Mouse (Mus musculus) olfactory bulb, adult 2 months (tissue): ENCODE data around the gene Ddx5. TPM values are rescaled to one million over a fixed set of nuclear protein-coding genes. Genes with fewer than 3 reads are reported as not detected.
"Not testable (repeated sequence)": the region's sequence is repeated elsewhere in the genome, so short reads cannot be mapped to it uniquely, and the experiment has no call there.

Experiments
- H3K27ac ChIP-seq: fragments of 200-500 bp; 2 replicates; pipeline ENCODE4 v1.5.1; 2012; ENCODE audit warnings: low read depth, low read length; ENCODE audit not compliant: insufficient read depth
- H3K4me1 ChIP-seq: fragments of 200-500 bp; 2 replicates; pipeline ENCODE4 v1.6.1; 2012; ENCODE audit warnings: low read length; ENCODE audit not compliant: control insufficient read depth, insufficient read depth
- H3K4me3 ChIP-seq: fragments of 200-500 bp; 2 replicates; pipeline ENCODE4 v1.5.1; 2012; ENCODE audit warnings: mild to moderate bottlenecking, low read depth, low read length, moderate library complexity; ENCODE audit not compliant: insufficient read depth
- CTCF ChIP-seq: fragments of 200-500 bp; IDR thresholded peaks from 2 replicates; pipeline ENCODE4 v1.5.1; 2012; ENCODE audit warnings: low read depth, mild to moderate bottlenecking, low read length, moderate library complexity; ENCODE audit not compliant: insufficient read depth
- POLR2A ChIP-seq: fragments of 200-500 bp; IDR thresholded peaks from 2 replicates; pipeline ENCODE4 v1.6.1; 2012; ENCODE audit warnings: mild to moderate bottlenecking, low read depth, low read length, moderate library complexity; ENCODE audit not compliant: insufficient read depth
- WGBS: fragments of 180-500 bp; shearing (Covaris S2); methylation state at CpG from one replicate; pipeline ENCODE4 v1.1.7; 2018; 5-methylcytosine and 5-hydroxymethylcytosine counted together
- polyA plus RNA-seq: library from polyadenylated mRNA; stranded (reverse); fragments of >200 nt; gene quantifications from 2 replicates; pipeline ENCODE4 v1.2.4, GENCODE M21; 2012; ENCODE audit warnings: low replicate concordance; ENCODE audit not compliant: missing spikeins, insufficient read depth, insufficient read length

The Ddx5 gene
- polyA plus RNA-seq, 1 experiment: 983 TPM

GRCm38 (mm10) chr11:106782841-106783764 is 5.9 kb downstream of the Ddx5 start:
- TF ChIP-seq CTCF (no peak), POLR2A (no peak)
- 57% methylated on average over 9 of the region's 9 CpGs for WGBS
- no peak overlapping the region for H3K4me3 ChIP-seq
- no peaks in the 10 kb centered on the region for H3K4me1 ChIP-seq
- H3K27ac ChIP-seq: no peak overlapping the region

GRCm38 (mm10) chr11:106782271-106782670 is 6.7 kb downstream of the Ddx5 start:
- H3K4me3 ChIP-seq, H3K27ac ChIP-seq, H3K4me1 ChIP-seq: not testable (repeated sequence)
- WGBS: 76% methylated on average over 7 of the region's 7 CpGs

GRCm38 (mm10) chr11:106780590-106781220 is 8.3 kb downstream of the Ddx5 start:
- no peak overlapping the region for H3K27ac ChIP-seq
- 63% methylated on average over 6 of the region's 6 CpGs for WGBS
- no peak overlapping the region for H3K4me3 ChIP-seq
- no peak for TF ChIP-seq CTCF
- no peak for TF ChIP-seq POLR2A
- no peaks in the 10 kb centered on the region for H3K4me1 ChIP-seq

- H3K27ac ChIP-seq: no peak overlapping the region
- no peak overlapping the region for H3K4me3 ChIP-seq
- WGBS: 64% methylated on average over 4 of the region's 4 CpGs
- H3K4me1 ChIP-seq: no peaks in the 10 kb centered on the region
- TF ChIP-seq POLR2A (no peak), CTCF (no peak)
Measured at GRCm38 (mm10) chr11:106780089-106780425, 8.9 kb downstream of the Ddx5 start.

GRCm38 (mm10) chr11:106779388-106780088 is 9.4 kb downstream of the Ddx5 start, which contains the start of gene Polg2:
Gene Polg2, minus strand, starts transcription at chr11:106779537.
- H3K27ac ChIP-seq: peak within 1 kb of the TSS; percentile 84
- whole genome bisulfite sequencing: under 1% methylated on average over 30 of the region's 30 CpGs
- peak within 1 kb of the TSS; percentile 69 for H3K4me3 ChIP-seq
- no peaks in the 10 kb centered on the region for H3K4me1 ChIP-seq
- no peak for TF ChIP-seq CTCF
- peak; percentile 78 for TF ChIP-seq POLR2A

GRCm38 (mm10) chr11:106778589-106779387 is 10.2 kb downstream of the Ddx5 start:
- 2% methylated on average over 39 of the region's 39 CpGs for WGBS
- peak overlapping the region; percentile 63 for H3K27ac ChIP-seq
- TF ChIP-seq POLR2A: no peak
- TF ChIP-seq CTCF: no peak

GRCm38 (mm10) chr11:106778132-106778531 is 10.9 kb downstream of the Ddx5 start:
- Histone ChIP-seq H3K4me1 (no peaks in the 10 kb centered on the region), H3K27ac (no peak overlapping the region), H3K4me3 (no peak overlapping the region)
- WGBS: 88% methylated on average over 7 of the region's 7 CpGs
- TF ChIP-seq POLR2A (no peak), CTCF (no peak)

More at GRCm38 (mm10) chr11:106778589-106779387, 10.2 kb downstream of the Ddx5 start:
- H3K4me1 ChIP-seq: no peaks in the 10 kb centered on the region
- H3K4me3 ChIP-seq: peak overlapping the region; percentile 69

GRCm38 (mm10) chr11:106777395-106777794 is 11.6 kb downstream of the Ddx5 start:
- TF ChIP-seq POLR2A: no peak
- no peak for TF ChIP-seq CTCF
- no peak overlapping the region for H3K4me3 ChIP-seq
- H3K4me1 ChIP-seq: no peaks in the 10 kb centered on the region
- no peak overlapping the region for H3K27ac ChIP-seq
- WGBS: 83% methylated on average over 3 of the region's 3 CpGs
